12 mouse cellular contexts compared by ENCODE assay signal in genomic region chr3:142979161-142979560, GRCm38 (mm10).
DNase-seq lines count a peak whose midpoint lies in the region; ATAC-seq and TF ChIP-seq lines count a peak whose summit lies in the region.
"Had no signal": no experiment of that assay in that cellular context is flagged by ENCODE, and none has a peak within 500 bp of the region (broad histone marks: within the 10 kb centered on the region; RNA-seq: fewer than 3 reads in every experiment).

No protein-coding gene starts in this region.

- H3K27me3 ChIP-seq in heart, embryonic 13.5 days (replicated peaks), result no peaks in the 10 kb centered on the region
- no peaks in the 10 kb centered on the region for H3K27me3 ChIP-seq in lung, postnatal 0 days (replicated peaks; ENCODE audit: insufficient read depth, low read length)

- no peaks in the 10 kb centered on the region for H3K9me3 ChIP-seq in heart, embryonic 13.5 days
- H3K9me3 ChIP-seq in lung, postnatal 0 days (ENCODE audit: low read length), result no peaks in the 10 kb centered on the region
- H3K9me3 ChIP-seq: limb, embryonic 10.5 days had no signal

- peak overlapping the region; percentile 33; the same call in 1 of the 2 replicates for H3K4me2 ChIP-seq in heart, embryonic 13.5 days
- H3K4me2 ChIP-seq in lung, postnatal 0 days (replicated peaks; ENCODE audit: low read depth, low read length), result no peak overlapping the region

- TF ChIP-seq CTCF in lung, postnatal 0 days (IDR thresholded peaks at IDR 0.05), result no peak

- intact Hi-C loops in heart, postnatal 10 days (cut with DNase I), result no loop called here

- no peak for TF ChIP-seq EP300 in lung, postnatal 0 days (IDR thresholded peaks at IDR 0.05)

- H3K4me1 ChIP-seq in heart, embryonic 13.5 days, result peaks cover 14% of the 10 kb centered on the region
- H3K4me1 ChIP-seq in lung, postnatal 0 days (ENCODE audit: insufficient read depth, low read depth, low read length), result no peaks in the 10 kb centered on the region; the same call in 1 of the 2 replicates
- H3K4me1 ChIP-seq: limb, embryonic 10.5 days had no signal

- DNase-seq in heart, adult 8-10 months (ENCODE audit: low spot score), result no peak
- DNase-seq in lung, postnatal 10 days, result peak; percentile 21
- no peak for DNase-seq in lung, postnatal 0 days (ENCODE audit: low spot score)
- peak; percentile 30 to 38 for DNase-seq in heart, postnatal 10 days
- peak; percentile 7 for DNase-seq in ovary, postnatal 36 days (ENCODE audit: low spot score)
- no peak for DNase-seq in layer of hippocampus, adult 9-11 months
- DNase-seq: gastrocnemius, adult 2 months; lung, adult 18-20 months had no signal

- ATAC-seq in heart, embryonic 13.5 days (ENCODE audit: extremely low read depth, insufficient number of reproducible peaks, low FRiP score, low TSS enrichment), result no peak
- no peak for ATAC-seq in lung, postnatal 0 days
- ATAC-seq: inflammation-experienced regulatory T-cells, adult 6 months; midbrain, embryonic 16.5 days had no signal

- 7% methylated on average over 4 of the region's 4 CpGs for WGBS in heart, embryonic 13.5 days
- 17% methylated on average over 4 of the region's 4 CpGs for WGBS in lung, postnatal 0 days

- no peak overlapping the region for H3K9ac ChIP-seq in heart, embryonic 13.5 days
- H3K9ac ChIP-seq in lung, postnatal 0 days (replicated peaks; ENCODE audit: low read depth), result no peak overlapping the region

- H3K27ac ChIP-seq in heart, embryonic 13.5 days (replicated peaks), result peak overlapping the region; percentile 16
- H3K27ac ChIP-seq in lung, postnatal 0 days (ENCODE audit: low read length), result no peak overlapping the region
- H3K27ac ChIP-seq: gastrocnemius, adult 2 months; limb, embryonic 10.5 days had no signal

- H3K36me3 ChIP-seq in heart, embryonic 13.5 days, result no peaks in the 10 kb centered on the region
- H3K36me3 ChIP-seq in lung, postnatal 0 days (ENCODE audit: insufficient read depth, low read length), result no peaks in the 10 kb centered on the region
- H3K36me3 ChIP-seq: limb, embryonic 10.5 days had no signal

- no peak overlapping the region for H3K4me3 ChIP-seq in heart, embryonic 13.5 days
- H3K4me3 ChIP-seq in lung, postnatal 0 days (ENCODE audit: low read depth, low read length), result no peak overlapping the region
- H3K4me3 ChIP-seq: gastrocnemius, adult 2 months; limb, embryonic 10.5 days had no signal

Comparison
In these comparisons a context has a peak if more than half of its experiments do, and no peak if none do; other contexts are left out.
1. DNase-seq: peak in lung, postnatal 10 days (single experiment), heart, postnatal 10 days (2 of 2) and ovary, postnatal 36 days (single experiment); none in heart, adult 8-10 months (single experiment), lung, postnatal 0 days (single experiment) and layer of hippocampus, adult 9-11 months (single experiment).